In the genomic region with DNA sequence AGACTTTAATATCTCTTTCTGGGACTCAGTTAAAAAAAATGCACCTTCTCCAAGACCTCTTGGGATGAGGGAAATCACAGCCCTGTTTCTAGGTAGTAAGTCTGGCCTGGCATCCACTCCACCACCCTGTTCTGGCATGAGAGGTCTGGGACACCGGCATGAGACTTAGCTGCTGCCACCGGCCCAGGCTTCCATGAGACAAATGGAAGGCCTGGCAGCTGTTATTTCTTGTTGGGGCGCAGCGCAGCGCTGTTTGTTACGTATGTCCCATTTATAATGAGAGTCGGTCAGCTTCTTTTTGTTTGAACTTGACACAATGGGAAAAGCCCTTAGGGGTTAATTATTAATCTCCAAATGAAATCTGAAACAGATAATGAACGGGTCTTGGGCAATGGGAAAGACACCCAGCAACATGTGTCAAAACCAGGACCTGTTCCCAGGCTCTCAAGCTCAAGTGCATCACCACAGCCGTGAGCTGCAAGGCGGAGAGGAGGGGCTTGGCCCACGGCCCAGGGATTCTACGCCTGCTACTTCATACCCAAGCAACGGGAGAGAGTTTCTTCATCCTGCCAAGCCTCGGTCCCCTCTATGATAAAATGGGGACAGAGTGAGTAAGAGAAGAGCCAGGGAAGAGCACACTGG, we compare ENCODE assay signal across 7 mouse cellular contexts.
DNase-seq lines count a peak whose midpoint lies in the region; ATAC-seq lines count a peak whose summit lies in the region.

No protein-coding gene starts in this region.

- no peak overlapping the region for H3K4me2 ChIP-seq in midbrain, embryonic 12.5 days (replicated peaks)

- intact Hi-C loops in heart, postnatal 36 days (cut with DNase I): no loop called here

- H3K27ac ChIP-seq in midbrain, embryonic 12.5 days (replicated peaks): 0 out of 2 replicates have a peak overlapping the region, but pooled peaks have one; percentile 20

- DNase-seq in right cerebral cortex, postnatal 14 days: peak; percentile 65
- DNase-seq in right cerebral cortex, adult 2 months (ENCODE audit: low spot score in 2 of 2): no peak
- peak; percentile 67 to 84 for DNase-seq in cerebellum, postnatal 25 days
- peak; percentile 17 to 51 for DNase-seq in heart, postnatal 36 days
- DNase-seq in embryo, embryonic 10.5 days (ENCODE audit: low spot score): no peak

- H3K4me3 ChIP-seq in midbrain, embryonic 12.5 days: no peak overlapping the region

- ATAC-seq in midbrain, embryonic 12.5 days (ENCODE audit: low FRiP score, low read depth): peak; percentile 38; the same call in 1 of the 2 replicates
- no peak for ATAC-seq in erythroid progenitor cell, adult 5-6 weeks (replicated peaks; ENCODE audit: low FRiP score, poor library complexity, severe bottlenecking)

- no peak overlapping the region for H3K9ac ChIP-seq in midbrain, embryonic 12.5 days (replicated peaks)

- no peaks in the 10 kb centered on the region for H3K36me3 ChIP-seq in midbrain, embryonic 12.5 days

- H3K9me3 ChIP-seq in midbrain, embryonic 12.5 days: no peaks in the 10 kb centered on the region

- WGBS in midbrain, embryonic 12.5 days: 71% methylated on average over 14 of the region's 14 CpGs

- H3K27me3 ChIP-seq in midbrain, embryonic 12.5 days: no peaks in the 10 kb centered on the region

- peaks cover 28% of the 10 kb centered on the region for H3K4me1 ChIP-seq in midbrain, embryonic 12.5 days

Comparison
In these comparisons a context has a peak if more than half of its experiments do, and no peak if none do; other contexts are left out.
1. DNase-seq: peak in right cerebral cortex, postnatal 14 days (single experiment), cerebellum, postnatal 25 days (2 of 2) and heart, postnatal 36 days (2 of 2); none in right cerebral cortex, adult 2 months (0 of 2) and embryo, embryonic 10.5 days (single experiment).